Mouse (Mus musculus) midbrain, embryonic 15.5 days (tissue): ENCODE measurements at regions not wholly inside any gene's neighbourhood (a gene's known extent, or its start where the extent isn't known, plus 50 kb on each side); places are given as distances from the start of the nearest gene placed in this dataset.

Experiments
- ATAC-seq: fragments of 200-750 bp; cut with Nextera tagmentation; replicated peaks from 2 replicates; pipeline ENCODE4 v1.8.0; 2017; ENCODE audit warnings: moderate TSS enrichment
- H3K27ac ChIP-seq: fragments of 300-500 bp; sonication (generic); 2 replicates; pipeline ENCODE4 v1.5.1; 2015; ENCODE audit warnings: mild to moderate bottlenecking, inconsistent platforms
- H3K27me3 ChIP-seq: fragments of 300-500 bp; sonication (generic); replicated peaks from 2 replicates; pipeline ENCODE4 v1.6.1; 2015; ENCODE audit warnings: inconsistent platforms
- H3K36me3 ChIP-seq: fragments of 300-500 bp; sonication (generic); replicated peaks from 2 replicates; pipeline ENCODE4 v1.6.1; 2015; ENCODE audit warnings: inconsistent platforms
- H3K4me1 ChIP-seq: fragments of 300-500 bp; sonication (generic); 2 replicates; pipeline ENCODE4 v1.6.1; 2015; ENCODE audit warnings: inconsistent platforms
- H3K4me2 ChIP-seq: fragments of 300-500 bp; sonication (generic); 2 replicates; pipeline ENCODE4 v1.6.1; 2015; ENCODE audit warnings: inconsistent platforms, mild to moderate bottlenecking, moderate library complexity
- H3K4me3 ChIP-seq: fragments of 300-500 bp; sonication (generic); 2 replicates; pipeline ENCODE4 v1.5.1; 2015; ENCODE audit warnings: mild to moderate bottlenecking, inconsistent platforms
- H3K9ac ChIP-seq: fragments of 300-500 bp; sonication (generic); 2 replicates; pipeline ENCODE4 v1.6.1; 2015; ENCODE audit warnings: mild to moderate bottlenecking, inconsistent platforms
- H3K9me3 ChIP-seq: fragments of 300-500 bp; sonication (generic); 2 replicates; pipeline ENCODE4 v1.6.1; 2016; ENCODE audit warnings: inconsistent platforms
- WGBS: fragments of 180-500 bp; shearing (Covaris S2); methylation state at CpG from one replicate; pipeline ENCODE4 v1.1.7; 2015; ENCODE audit warnings: mixed read lengths; 5-methylcytosine and 5-hydroxymethylcytosine counted together

DNA sequence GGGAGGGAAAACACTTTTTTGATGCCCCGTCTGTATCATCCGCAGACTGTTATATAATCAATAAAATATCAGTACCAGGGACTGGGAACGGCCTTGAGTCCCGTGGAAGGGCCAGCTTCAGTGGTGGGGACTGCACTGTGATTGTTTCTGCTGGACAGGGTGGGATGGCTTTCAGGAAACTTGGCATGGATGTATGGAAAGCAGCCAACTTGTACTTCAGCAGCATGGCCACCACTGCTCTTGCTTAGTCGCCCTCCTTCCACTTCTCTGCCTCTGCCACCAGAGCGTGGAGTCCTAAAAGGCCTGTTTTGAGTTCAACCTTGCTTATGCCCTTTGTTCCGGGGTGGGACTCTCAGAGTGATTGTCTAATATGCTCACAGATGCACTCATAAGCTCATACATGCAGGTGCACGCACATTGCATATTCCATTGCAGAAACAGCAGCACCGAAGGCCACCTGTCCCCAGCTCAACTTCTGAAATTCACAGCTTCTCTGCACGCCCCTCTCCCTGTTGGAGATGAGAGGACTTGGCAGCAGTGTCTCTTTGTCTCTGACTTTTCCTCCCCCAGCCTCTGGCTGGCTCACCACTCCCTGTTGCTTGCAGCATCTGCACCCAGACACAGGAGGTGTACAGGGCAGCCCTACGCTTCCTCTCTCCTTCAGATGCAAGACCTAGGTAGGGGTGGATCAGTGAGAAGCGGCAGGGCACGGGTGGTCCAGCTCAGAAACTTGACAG lies 91.0 kb upstream of the Grik3 start:
- 0 out of 2 replicates have a peak, but pooled peaks cover 5% of the 10 kb centered on the region for H3K27me3 ChIP-seq
- H3K36me3 ChIP-seq = no peaks in the 10 kb centered on the region
- H3K27ac ChIP-seq = no peak overlapping the region
- no peaks in the 10 kb centered on the region for H3K9me3 ChIP-seq
- no peak for ATAC-seq
- H3K9ac ChIP-seq = no peak overlapping the region
- 77% methylated on average over 13 of the region's 13 CpGs for whole genome bisulfite sequencing
- no peaks in the 10 kb centered on the region for H3K4me1 ChIP-seq
- no peak overlapping the region for H3K4me2 ChIP-seq
- no peak overlapping the region for H3K4me3 ChIP-seq

DNA sequence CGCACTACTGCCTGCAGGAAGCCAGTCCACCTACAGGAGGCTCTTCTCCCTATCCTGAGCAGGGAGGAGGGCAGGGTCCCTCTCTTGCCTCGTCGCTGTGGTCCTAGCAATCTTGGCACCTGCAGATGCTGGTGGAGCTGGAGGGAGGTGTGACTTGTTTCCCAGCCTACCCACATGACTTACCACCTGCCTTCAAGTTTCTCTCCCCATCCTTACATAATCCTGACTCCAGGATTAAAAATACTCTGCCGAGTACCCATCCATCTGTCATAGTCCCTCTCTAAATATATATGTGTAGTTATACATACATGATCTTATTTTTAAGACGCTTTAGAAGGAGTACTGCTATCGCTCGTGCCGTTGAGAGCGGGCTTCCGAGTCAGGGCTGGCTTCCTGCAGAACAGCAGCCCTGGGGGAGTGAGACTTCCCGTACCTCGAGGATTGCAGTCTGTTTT lies 93.5 kb upstream of the Grik3 start:
- no peak overlapping the region for H3K4me3 ChIP-seq
- H3K36me3 ChIP-seq = no peaks in the 10 kb centered on the region
- H3K9ac ChIP-seq = no peak overlapping the region
- H3K9me3 ChIP-seq = no peaks in the 10 kb centered on the region
- 72% methylated on average over 12 of the region's 12 CpGs for WGBS
- no peak for ATAC-seq
- no peaks in the 10 kb centered on the region for H3K4me1 ChIP-seq
- H3K4me2 ChIP-seq = no peak overlapping the region
- H3K27ac ChIP-seq = no peak overlapping the region
- H3K27me3 ChIP-seq = no peaks in the 10 kb centered on the region

DNA sequence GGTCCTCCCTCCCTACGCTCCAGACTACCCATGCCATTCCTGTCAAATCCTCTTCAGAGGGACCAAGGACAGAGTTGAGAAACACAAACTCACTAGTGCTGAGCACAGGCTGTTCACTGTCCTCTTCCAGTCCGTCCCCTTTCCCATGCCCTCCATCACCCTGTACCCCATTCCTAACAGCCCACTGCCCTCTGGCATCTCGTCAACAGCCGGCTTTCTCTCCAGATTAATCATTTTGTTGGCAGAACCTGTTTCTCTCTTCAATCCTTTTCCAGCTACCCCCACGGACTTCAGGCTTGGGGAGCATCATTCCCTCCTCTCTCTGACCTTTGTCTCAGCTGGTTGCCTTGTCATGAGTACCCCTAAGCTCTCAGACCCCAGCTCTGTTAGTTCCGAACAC lies 99.2 kb upstream of the Grik3 start:
- H3K9me3 ChIP-seq = no peaks in the 10 kb centered on the region
- ATAC-seq = no peak
- no peak overlapping the region for H3K4me3 ChIP-seq
- 81% methylated on average over 6 of the region's 6 CpGs for WGBS
- no peaks in the 10 kb centered on the region for H3K27me3 ChIP-seq
- no peak overlapping the region for H3K4me2 ChIP-seq
- no peaks in the 10 kb centered on the region for H3K36me3 ChIP-seq
- no peak overlapping the region for H3K9ac ChIP-seq
- H3K27ac ChIP-seq = no peak overlapping the region
- no peaks in the 10 kb centered on the region for H3K4me1 ChIP-seq

DNA sequence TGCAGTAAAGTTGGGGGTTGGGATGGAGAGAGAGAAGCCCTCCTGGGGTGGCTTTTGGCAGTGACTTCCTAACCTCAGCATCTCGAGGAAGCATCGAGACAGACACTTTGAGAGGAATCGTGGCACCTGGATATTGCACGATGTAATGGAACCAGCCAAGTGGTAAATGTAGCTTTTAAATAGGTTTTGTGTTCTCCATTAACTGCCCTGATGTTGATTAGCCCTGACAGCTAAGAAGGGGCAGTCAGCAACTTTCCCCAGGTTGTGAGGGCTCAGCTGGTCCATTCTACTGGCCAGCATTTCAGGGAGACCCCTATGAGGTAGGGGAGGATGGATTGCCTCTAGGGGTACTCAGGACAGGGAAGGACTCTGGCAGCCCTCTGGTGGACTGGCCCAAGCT lies 104.7 kb upstream of the Grik3 start:
- Histone ChIP-seq H3K4me1 (no peaks in the 10 kb centered on the region; the same call in 1 of the 2 replicates), H3K9me3 (no peaks in the 10 kb centered on the region), H3K4me3 (no peak overlapping the region), H3K27ac (no peak overlapping the region), H3K4me2 (no peak overlapping the region), H3K9ac (no peak overlapping the region), H3K27me3 (no peaks in the 10 kb centered on the region), H3K36me3 (no peaks in the 10 kb centered on the region)
- whole genome bisulfite sequencing = 64% methylated on average over 4 of the region's 4 CpGs
- ATAC-seq = no peak

DNA sequence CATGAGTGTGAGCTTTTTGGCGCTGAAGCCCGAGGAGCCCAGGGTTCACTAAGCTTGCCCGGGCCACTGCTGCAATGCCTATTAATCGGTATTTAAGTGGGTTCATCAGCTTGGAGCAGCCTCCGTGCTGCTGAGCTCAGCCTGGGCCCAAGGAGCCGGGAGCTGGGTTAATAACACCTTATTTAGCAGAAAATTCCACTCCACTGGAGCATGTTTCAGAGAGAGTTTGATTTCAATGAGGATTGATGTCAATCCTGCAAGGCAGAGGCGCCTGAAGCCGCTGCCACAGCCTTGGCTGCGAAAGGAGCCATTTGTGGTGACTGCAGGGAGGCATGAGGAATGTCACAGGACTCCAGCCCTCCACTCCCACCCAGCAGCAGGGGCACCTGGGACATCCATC lies 126.5 kb upstream of the Grik3 start:
- no peaks in the 10 kb centered on the region for H3K36me3 ChIP-seq
- H3K4me3 ChIP-seq = no peak overlapping the region
- no peaks in the 10 kb centered on the region for H3K9me3 ChIP-seq
- no peak for ATAC-seq
- 31% methylated on average over 9 of the region's 9 CpGs for WGBS
- H3K27me3 ChIP-seq = no peaks in the 10 kb centered on the region
- H3K27ac ChIP-seq = 0 out of 2 replicates have a peak overlapping the region, but pooled peaks have one; percentile 14
- no peak overlapping the region for H3K4me2 ChIP-seq
- H3K4me1 ChIP-seq = peaks cover 9% of the 10 kb centered on the region
- no peak overlapping the region for H3K9ac ChIP-seq

DNA sequence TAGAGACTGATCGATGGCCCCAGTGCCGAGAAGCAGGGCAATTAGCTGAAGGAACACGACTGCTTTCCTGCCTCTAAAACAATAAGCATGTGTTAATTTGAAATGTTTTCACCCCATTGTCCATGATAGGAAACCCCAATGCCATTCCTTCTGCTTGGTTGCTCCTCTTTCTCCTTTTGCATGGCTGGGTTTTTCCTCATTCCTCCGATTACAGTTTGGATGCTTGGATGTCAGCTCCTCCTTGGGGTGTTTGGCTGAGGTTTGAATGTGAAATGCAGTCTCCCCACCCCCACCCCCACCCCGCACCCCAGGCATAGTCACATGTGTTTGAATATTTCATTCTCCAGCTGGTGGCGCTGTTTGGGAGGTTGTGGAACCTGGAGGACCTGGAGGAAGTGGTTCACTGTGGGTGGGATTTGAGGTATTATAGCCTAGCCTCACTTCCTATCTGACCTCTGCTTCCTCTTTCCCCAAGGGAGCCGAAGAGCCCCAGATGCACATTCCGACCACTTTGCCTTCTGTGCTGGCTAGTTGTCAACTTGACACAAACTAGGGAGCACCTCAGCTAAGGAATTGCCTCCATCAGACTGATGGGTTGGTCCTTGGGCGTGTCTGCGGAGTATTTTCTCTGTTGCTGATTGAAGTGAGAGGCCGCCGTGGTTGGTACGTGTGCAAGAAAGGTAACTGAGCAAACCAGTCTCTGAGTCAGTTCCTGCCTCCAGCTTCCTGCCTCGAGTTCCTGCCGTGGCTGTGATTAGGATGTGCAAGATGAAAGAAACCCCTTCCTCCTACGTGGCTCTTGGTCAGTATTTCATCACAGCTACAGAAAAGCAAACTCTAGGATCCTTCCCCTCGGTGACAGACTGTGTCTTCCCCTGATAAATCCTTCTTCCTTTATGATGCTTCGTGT lies 128.6 kb upstream of the Grik3 start:
- H3K9me3 ChIP-seq = no peaks in the 10 kb centered on the region
- no peaks in the 10 kb centered on the region for H3K27me3 ChIP-seq
- no peaks in the 10 kb centered on the region for H3K36me3 ChIP-seq
- no peak overlapping the region for H3K27ac ChIP-seq
- 72% methylated on average over 18 of the region's 18 CpGs for whole genome bisulfite sequencing
- peaks cover 9% of the 10 kb centered on the region for H3K4me1 ChIP-seq
- no peak for ATAC-seq
- no peak overlapping the region for H3K4me2 ChIP-seq
- no peak overlapping the region for H3K4me3 ChIP-seq
- H3K9ac ChIP-seq = no peak overlapping the region

DNA sequence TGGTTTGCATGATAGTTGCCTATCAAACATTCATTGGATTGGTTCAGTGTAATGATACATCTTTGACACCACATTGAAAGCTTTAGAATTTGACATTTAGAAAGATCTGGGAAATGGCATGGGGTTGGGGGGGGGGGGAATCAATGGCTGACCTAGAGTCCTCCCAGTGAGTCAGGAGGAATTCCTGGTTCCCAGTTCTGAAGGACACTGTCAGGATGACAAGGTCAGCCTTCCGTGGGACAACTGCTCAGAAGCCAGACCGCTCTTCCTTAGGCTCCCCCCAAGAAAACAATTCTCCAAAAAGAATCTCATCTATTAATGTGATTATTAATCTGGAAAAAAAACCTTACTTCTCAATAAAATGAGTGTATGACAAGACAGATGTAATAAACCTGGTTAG lies 132.1 kb upstream of the Grik3 start:
- Histone ChIP-seq H3K4me2 (no peak overlapping the region), H3K27ac (no peak overlapping the region), H3K27me3 (no peaks in the 10 kb centered on the region), H3K9ac (no peak overlapping the region), H3K36me3 (no peaks in the 10 kb centered on the region), H3K4me1 (no peaks in the 10 kb centered on the region), H3K4me3 (no peak overlapping the region), H3K9me3 (no peaks in the 10 kb centered on the region)
- 95% methylated on average over 2 of the region's 2 CpGs for WGBS
- no peak for ATAC-seq

DNA sequence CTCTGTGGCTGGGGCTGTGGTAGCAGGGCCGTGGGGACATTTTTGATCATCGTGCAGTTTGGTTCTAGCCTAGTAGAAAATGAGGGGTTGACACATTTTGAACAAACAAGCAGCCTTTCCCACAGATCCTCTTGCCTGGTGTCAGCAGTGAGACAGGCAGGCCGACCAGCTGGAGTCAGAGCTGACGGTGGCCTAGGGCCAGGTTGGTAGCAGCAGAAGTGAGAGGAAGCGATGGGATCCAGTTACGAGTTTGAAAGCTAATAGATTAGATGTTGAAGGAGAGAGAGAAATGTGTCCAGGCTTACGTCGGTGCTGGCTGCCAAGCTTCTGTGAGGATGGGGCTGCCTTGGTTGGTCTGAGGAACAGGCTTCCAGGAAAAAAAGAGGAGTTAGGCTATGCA lies 134.1 kb upstream of the Grik3 start:
- no peaks in the 10 kb centered on the region for H3K27me3 ChIP-seq
- no peak for ATAC-seq
- H3K27ac ChIP-seq = no peak overlapping the region
- H3K4me3 ChIP-seq = no peak overlapping the region
- H3K36me3 ChIP-seq = no peaks in the 10 kb centered on the region
- no peak overlapping the region for H3K9ac ChIP-seq
- H3K4me2 ChIP-seq = no peak overlapping the region
- no peaks in the 10 kb centered on the region for H3K4me1 ChIP-seq
- WGBS = 54% methylated on average over 8 of the region's 8 CpGs
- H3K9me3 ChIP-seq = no peaks in the 10 kb centered on the region

DNA sequence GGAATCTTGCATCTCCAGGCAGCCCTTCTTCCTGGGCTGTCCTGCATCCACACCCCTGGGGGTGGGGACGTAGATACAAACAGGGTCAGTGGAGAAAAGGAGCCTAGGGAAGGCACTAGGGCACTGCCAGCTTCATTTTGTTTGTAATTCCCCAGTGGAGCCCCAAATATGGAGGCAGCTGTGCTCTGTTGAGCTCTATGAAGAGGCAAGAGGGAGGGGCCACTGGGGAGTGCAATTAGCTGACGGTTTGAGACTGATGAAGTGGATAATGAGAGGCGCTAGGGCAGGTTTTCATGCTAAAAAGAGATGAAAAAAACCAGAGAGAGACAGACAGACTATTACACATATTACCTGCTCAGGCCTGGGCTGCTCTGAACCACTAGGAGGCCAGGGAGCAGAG lies 135.8 kb upstream of the Grik3 start:
- ATAC-seq = no peak
- 0 out of 2 replicates have a peak overlapping the region, but pooled peaks have one; percentile 8 for H3K27ac ChIP-seq

DNA sequence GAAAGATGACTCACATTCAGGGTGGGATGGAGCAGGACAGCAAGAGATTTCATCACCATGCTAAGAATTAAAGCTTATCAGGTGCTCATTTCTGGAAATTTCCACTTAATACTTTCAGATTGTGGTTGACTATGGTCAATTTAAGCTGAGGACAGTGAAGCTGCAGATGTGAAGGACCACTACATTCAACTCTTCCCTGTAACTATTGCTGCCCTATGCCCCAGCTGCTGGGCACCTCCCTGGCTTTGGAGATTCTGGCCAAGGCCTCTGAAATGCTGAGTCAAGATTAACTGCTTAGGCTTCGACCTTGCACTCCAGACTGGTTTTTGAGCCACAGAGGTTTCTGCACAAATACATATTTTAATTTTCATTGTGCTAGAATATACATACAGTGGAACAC lies 140.4 kb upstream of the Grik3 start:
- ATAC-seq = no peak
- 69% methylated on average over 1 of the region's 1 CpGs for WGBS
- no peak overlapping the region for H3K4me3 ChIP-seq
- H3K9ac ChIP-seq = no peak overlapping the region
- H3K36me3 ChIP-seq = no peaks in the 10 kb centered on the region
- no peak overlapping the region for H3K27ac ChIP-seq
- H3K9me3 ChIP-seq = no peaks in the 10 kb centered on the region
- H3K27me3 ChIP-seq = no peaks in the 10 kb centered on the region
- no peak overlapping the region for H3K4me2 ChIP-seq
- H3K4me1 ChIP-seq = no peaks in the 10 kb centered on the region

More for the DNA sequence above, 135.8 kb upstream of the Grik3 start:
- H3K9ac ChIP-seq = no peak overlapping the region
- no peaks in the 10 kb centered on the region for H3K27me3 ChIP-seq
- H3K4me2 ChIP-seq = no peak overlapping the region
- no peak overlapping the region for H3K4me3 ChIP-seq
- no peaks in the 10 kb centered on the region for H3K36me3 ChIP-seq
- 21% methylated on average over 3 of the region's 3 CpGs for WGBS
- H3K4me1 ChIP-seq = no peaks in the 10 kb centered on the region
- H3K9me3 ChIP-seq = no peaks in the 10 kb centered on the region

DNA sequence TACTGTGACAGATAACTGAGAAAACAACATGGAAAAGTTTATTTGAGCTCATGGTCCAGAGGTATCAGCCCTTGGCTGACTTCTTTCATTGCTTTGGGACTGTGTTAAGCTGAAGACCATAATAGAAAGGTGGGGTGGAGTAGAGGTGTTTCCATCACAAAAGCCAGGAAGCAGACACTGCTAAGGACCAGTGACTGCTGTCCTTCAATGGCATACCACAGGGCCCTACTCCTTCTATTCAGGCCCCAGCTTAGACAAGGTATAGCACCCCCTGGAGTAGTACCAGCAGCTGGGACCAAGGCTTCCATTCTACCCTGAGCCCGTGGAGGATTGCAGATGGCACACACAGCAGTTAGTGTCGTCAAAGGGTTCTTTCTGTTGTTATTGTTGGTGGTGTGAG lies 151.4 kb upstream of the Grik3 start:
- Histone ChIP-seq H3K9me3 (no peaks in the 10 kb centered on the region), H3K4me1 (no peaks in the 10 kb centered on the region), H3K9ac (no peak overlapping the region), H3K36me3 (no peaks in the 10 kb centered on the region), H3K4me2 (no peak overlapping the region), H3K27me3 (no peaks in the 10 kb centered on the region), H3K4me3 (no peak overlapping the region), H3K27ac (no peak overlapping the region)
- no peak for ATAC-seq
- WGBS = 68% methylated on average over 2 of the region's 2 CpGs

DNA sequence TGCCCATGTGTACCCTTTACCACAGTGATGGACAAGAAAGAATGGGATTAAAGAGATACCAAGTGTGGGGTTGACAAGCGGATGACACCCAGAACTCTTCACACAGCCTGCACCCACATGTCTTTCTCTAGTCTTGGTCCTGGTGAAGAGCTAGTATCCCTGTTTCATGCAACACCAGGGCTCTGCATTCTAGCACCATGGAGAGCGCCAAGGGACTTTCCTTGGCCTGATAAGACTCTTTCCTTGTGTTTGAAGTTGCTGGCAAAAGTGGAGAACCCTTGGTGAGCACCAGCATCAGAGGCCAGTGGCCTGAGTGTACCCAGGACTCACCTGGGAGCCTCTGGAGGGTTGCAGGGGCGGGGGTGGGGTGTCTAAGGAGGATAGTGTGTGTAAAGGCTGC lies 161.7 kb upstream of the Grik3 start:
- WGBS = 45% methylated on average over 3 of the region's 3 CpGs
- no peaks in the 10 kb centered on the region for H3K36me3 ChIP-seq
- no peaks in the 10 kb centered on the region for H3K27me3 ChIP-seq
- ATAC-seq = no peak
- no peaks in the 10 kb centered on the region for H3K4me1 ChIP-seq
- H3K4me2 ChIP-seq = no peak overlapping the region
- no peak overlapping the region for H3K9ac ChIP-seq
- H3K9me3 ChIP-seq = no peaks in the 10 kb centered on the region
- H3K4me3 ChIP-seq = no peak overlapping the region
- H3K27ac ChIP-seq = no peak overlapping the region
